Comparison of ENCODE assay signal across 28 mouse cellular contexts in genomic region chr9:45064421-45064820, GRCm38 (mm10). TPM values are rescaled to one million over a fixed set of nuclear protein-coding genes. Genes with fewer than 3 reads are reported as not detected.
"Had no signal": no experiment of that assay in that cellular context is flagged by ENCODE, and none has a peak within 500 bp of the region (broad histone marks: within the 10 kb centered on the region; RNA-seq: fewer than 3 reads in every experiment).

No protein-coding gene starts in this region.

- H3K4me3 ChIP-seq: intestine, embryonic 15.5 days; kidney, embryonic 15.5 days; limb, embryonic 12.5 days; limb, embryonic 15.5 days; liver, embryonic 15.5 days; lung, embryonic 15.5 days; midbrain, embryonic 12.5 days; midbrain, embryonic 15.5 days; myocyte; neural tube, embryonic 13.5 days had no signal

- H3K9ac ChIP-seq: intestine, embryonic 15.5 days; kidney, embryonic 15.5 days; limb, embryonic 12.5 days; limb, embryonic 15.5 days; liver, embryonic 15.5 days; lung, embryonic 15.5 days; midbrain, embryonic 12.5 days; midbrain, embryonic 15.5 days; neural tube, embryonic 13.5 days had no signal

- ATAC-seq: intestine, embryonic 15.5 days; midbrain, embryonic 15.5 days had no signal

- DNase-seq: kidney, adult 11 months; kidney, adult 8-10 months; kidney, postnatal 10 days; kidney, postnatal 36 days; layer of hippocampus, postnatal 36 days; left cerebral cortex, postnatal 4 days; lung, postnatal 10 days; lung, postnatal 36 days; right cerebral cortex, adult 18-20 months; right cerebral cortex, postnatal 14 days; right cerebral cortex, postnatal 4 days; thymus, adult 2 months; thymus, postnatal 14 days; thymus, postnatal 4 days had no signal

- H3K27me3 ChIP-seq: intestine, embryonic 15.5 days; kidney, embryonic 15.5 days; limb, embryonic 12.5 days; limb, embryonic 15.5 days; liver, embryonic 15.5 days; lung, embryonic 15.5 days had no signal

- H3K27ac ChIP-seq: intestine, embryonic 15.5 days; kidney, embryonic 15.5 days; limb, embryonic 12.5 days; limb, embryonic 15.5 days; liver, embryonic 15.5 days; lung, embryonic 15.5 days; midbrain, embryonic 12.5 days; midbrain, embryonic 15.5 days; neural tube, embryonic 13.5 days; stomach, postnatal 0 days had no signal

- H3K9me3 ChIP-seq: intestine, embryonic 15.5 days; kidney, embryonic 15.5 days; limb, embryonic 12.5 days; limb, embryonic 15.5 days; liver, embryonic 15.5 days; lung, embryonic 15.5 days; midbrain, embryonic 12.5 days; midbrain, embryonic 15.5 days; neural tube, embryonic 13.5 days had no signal

- H3K36me3 ChIP-seq: intestine, embryonic 15.5 days; kidney, embryonic 15.5 days; limb, embryonic 12.5 days; limb, embryonic 15.5 days; liver, embryonic 15.5 days; lung, embryonic 15.5 days; midbrain, embryonic 12.5 days; midbrain, embryonic 15.5 days; neural tube, embryonic 13.5 days had no signal

- H3K4me2 ChIP-seq: intestine, embryonic 15.5 days; kidney, embryonic 15.5 days; limb, embryonic 12.5 days; limb, embryonic 15.5 days; liver, embryonic 15.5 days; lung, embryonic 15.5 days; midbrain, embryonic 12.5 days; midbrain, embryonic 15.5 days; neural tube, embryonic 13.5 days had no signal

- H3K4me1 ChIP-seq: kidney, embryonic 15.5 days; limb, embryonic 12.5 days; limb, embryonic 15.5 days; liver, embryonic 15.5 days; lung, embryonic 15.5 days; midbrain, embryonic 12.5 days; midbrain, embryonic 15.5 days; neural tube, embryonic 13.5 days had no signal

RNA-seq across cellular contexts. Expression of gene Jaml, which starts 14.6 kb away (rescaled TPM):
- total RNA-seq: layer of hippocampus, postnatal 10 days had no signal
- polyA plus RNA-seq: myocyte had no signal

RNA-seq across cellular contexts. Expression of gene Mpzl2, which starts 24.8 kb away (rescaled TPM):
- polyA plus RNA-seq: myocyte had no signal

RNA-seq across cellular contexts. Expression of gene Scn2b, which starts 53.2 kb away (rescaled TPM):
- polyA plus RNA-seq: myocyte had no signal

RNA-seq across cellular contexts. Expression of gene Cd3e, which starts 55.0 kb away (rescaled TPM):
- total RNA-seq: layer of hippocampus, postnatal 10 days; layer of hippocampus, postnatal 36 days; left cerebral cortex, postnatal 14 days; left cerebral cortex, postnatal 4 days had no signal
- polyA plus RNA-seq: kidney, embryonic 15.5 days; liver, embryonic 15.5 days; midbrain, embryonic 12.5 days; myocyte; stomach, embryonic 14.5 days; stomach, postnatal 0 days had no signal
